Mouse (Mus musculus) heart, embryonic 14.5 days (tissue): ENCODE data around the gene Igsf9b. TPM values are rescaled to one million over a fixed set of nuclear protein-coding genes. Genes with fewer than 3 reads are reported as not detected.

Experiments used
- ATAC-seq: fragments of 200-750 bp; cut with Nextera tagmentation; 2 replicates; pipeline ENCODE4 v1.8.0; 2017; ENCODE audit warnings: low read depth, moderate TSS enrichment; ENCODE audit not compliant: insufficient number of reproducible peaks, insufficient read depth, low FRiP score
- H3K27ac ChIP-seq, 2 experiments: fragments of 200-500 bp in 1 of 2; fragments of 300-500 bp in 1 of 2; sonication (generic) in 1 of 2; replicated peaks in 1 of 2; 2 replicates each; pipeline ENCODE4 v1.5.1; 2012 to 2014; ENCODE audit warnings: low read depth in 2 of 2, low read length in 2 of 2, control low read depth in 1 of 2, mild to moderate bottlenecking in 1 of 2, mixed read lengths in 1 of 2; ENCODE audit not compliant: control insufficient read depth in 1 of 2, insufficient read depth in 1 of 2
- H3K27me3 ChIP-seq: fragments of 300-500 bp; sonication (generic); 2 replicates; pipeline ENCODE4 v1.6.1; 2014; ENCODE audit warnings: mild to moderate bottlenecking, low read length, control low read depth; ENCODE audit not compliant: control insufficient read depth, insufficient read depth
- H3K36me3 ChIP-seq: fragments of 300-500 bp; sonication (generic); 2 replicates; pipeline ENCODE4 v1.6.1; 2014; ENCODE audit warnings: mild to moderate bottlenecking, control low read depth, low read length, mixed read lengths; ENCODE audit not compliant: control insufficient read depth, insufficient read depth
- H3K4me1 ChIP-seq, 2 experiments: fragments of 200-500 bp in 1 of 2; fragments of 300-500 bp in 1 of 2; sonication (generic) in 1 of 2; 2 replicates each; pipeline ENCODE4 v1.6.1; 2012 to 2014; ENCODE audit warnings: low read length in 2 of 2, control low read depth in 1 of 2, mixed read lengths in 1 of 2; ENCODE audit not compliant: control insufficient read depth in 2 of 2, insufficient read depth in 2 of 2
- H3K4me2 ChIP-seq: fragments of 300-500 bp; sonication (generic); 2 replicates; pipeline ENCODE4 v1.6.1; 2014; ENCODE audit warnings: mild to moderate bottlenecking, low read length
- H3K4me3 ChIP-seq, 2 experiments: fragments of 200-500 bp in 1 of 2; fragments of 300-500 bp in 1 of 2; sonication (generic) in 1 of 2; 2 replicates each; pipeline ENCODE4 v1.5.1; 2012 to 2014; ENCODE audit warnings: low read length in 2 of 2, mild to moderate bottlenecking in 2 of 2, control low read depth in 1 of 2, low read depth in 1 of 2, moderate library complexity in 1 of 2; ENCODE audit not compliant: control insufficient read depth in 1 of 2, insufficient read depth in 1 of 2
- H3K9ac ChIP-seq: fragments of 300-500 bp; sonication (generic); 2 replicates; pipeline ENCODE4 v1.6.1; 2014; ENCODE audit warnings: mild to moderate bottlenecking, low read length
- H3K9me3 ChIP-seq: fragments of 300-500 bp; sonication (generic); 2 replicates; pipeline ENCODE4 v1.6.1; 2016; ENCODE audit warnings: low read length, control low read depth; ENCODE audit not compliant: control insufficient read depth
- WGBS: fragments of 180-500 bp; shearing (Covaris S2); extraction: QIAGEN DNeasy Blood & Tissue Kit; methylation state at CpG from one replicate; pipeline ENCODE4 v1.1.7; 2014; 5-methylcytosine and 5-hydroxymethylcytosine counted together
- polyA plus RNA-seq: library from polyadenylated mRNA; unstranded; fragments of >200 nt; fragmentation: Nextera tagmentation; extraction: Ambion mirVana; gene quantifications from 2 replicates; pipeline ENCODE4 v1.2.1, GENCODE M21; 2014

Gene Igsf9b
- polyA plus RNA-seq, 1 experiment from 2014 or later = 4.2 TPM

DNA sequence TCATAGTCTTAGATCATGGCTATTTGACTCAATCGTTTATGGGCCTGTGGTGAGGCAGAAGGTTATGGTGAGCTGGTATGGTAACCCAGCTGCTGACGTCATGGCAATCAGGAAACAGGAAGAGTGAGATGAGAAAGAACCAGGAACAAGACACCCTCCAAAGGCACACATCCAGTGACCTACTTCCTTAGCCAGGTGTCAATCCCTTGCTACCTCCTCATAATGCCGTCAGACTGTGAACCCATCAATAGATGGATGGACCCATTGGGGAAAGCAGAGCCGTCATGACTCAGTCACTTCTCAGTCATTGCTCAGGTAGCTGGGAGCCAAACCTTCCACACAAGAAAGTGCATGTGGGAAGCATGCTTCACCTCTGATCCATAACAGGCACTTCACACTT is 30.5 kb upstream of the Igsf9b start:
- Histone ChIP-seq H3K9ac (no peak overlapping the region), H3K36me3 (no peaks in the 10 kb centered on the region), H3K4me3 (no peak overlapping the region), H3K4me2 (no peak overlapping the region), H3K27me3 (no peaks in the 10 kb centered on the region), H3K9me3 (no peaks in the 10 kb centered on the region), H3K27ac (no peak overlapping the region), H3K4me1 (no peaks in the 10 kb centered on the region; a peak in 1 of 4 replicates)
- no peak for ATAC-seq
- WGBS = 69% methylated on average over 4 of the region's 4 CpGs

DNA sequence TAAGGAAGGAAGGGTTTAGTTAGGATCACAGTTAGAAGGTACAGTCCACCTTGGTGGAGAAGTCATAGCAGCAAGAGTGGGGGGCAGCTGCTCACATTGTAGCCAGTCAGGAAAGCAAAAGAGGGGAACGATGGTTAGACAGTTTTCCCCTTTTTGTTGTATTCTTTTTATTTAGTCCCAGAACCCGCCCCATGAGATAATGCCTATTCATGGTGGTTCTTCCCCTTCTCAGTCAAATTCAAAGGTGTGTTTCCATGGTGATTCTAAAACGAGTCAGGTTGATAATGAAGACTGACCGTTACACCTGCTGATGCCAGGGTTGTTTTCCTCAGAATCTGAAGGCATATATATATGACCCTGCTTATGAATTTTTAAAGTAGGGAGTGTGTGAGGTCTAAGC is 29.7 kb upstream of the Igsf9b start:
- no peak overlapping the region for H3K4me2 ChIP-seq
- no peak for ATAC-seq
- H3K4me3 ChIP-seq = no peak overlapping the region
- no peak overlapping the region for H3K9ac ChIP-seq
- 66% methylated on average over 4 of the region's 4 CpGs for WGBS
- H3K27ac ChIP-seq = no peak overlapping the region
- no peaks in the 10 kb centered on the region; a peak in 1 of 4 replicates for H3K4me1 ChIP-seq
- no peaks in the 10 kb centered on the region for H3K9me3 ChIP-seq
- H3K27me3 ChIP-seq = no peaks in the 10 kb centered on the region
- H3K36me3 ChIP-seq = no peaks in the 10 kb centered on the region

DNA sequence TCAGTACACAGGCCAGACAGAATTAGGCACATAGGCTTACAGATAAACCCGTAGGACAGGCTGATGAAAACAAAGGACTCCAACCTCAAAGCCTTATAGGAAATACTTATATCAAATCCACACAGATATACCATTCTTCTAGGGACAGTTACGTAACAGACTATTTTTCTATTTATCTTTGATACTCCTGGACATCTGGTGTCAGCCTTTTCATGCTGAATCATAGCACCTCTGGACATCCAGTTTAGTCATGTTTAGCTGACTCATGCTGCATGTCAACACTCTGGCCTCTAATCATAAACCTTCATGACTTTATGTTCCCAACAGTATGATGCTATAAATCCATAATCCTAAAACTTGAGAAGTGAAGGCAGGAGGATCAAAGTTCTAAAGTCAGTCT is 29.1 kb upstream of the Igsf9b start:
- Histone ChIP-seq H3K4me1 (no peaks in the 10 kb centered on the region; a peak in 1 of 4 replicates), H3K9ac (no peak overlapping the region), H3K27me3 (no peaks in the 10 kb centered on the region), H3K9me3 (no peaks in the 10 kb centered on the region), H3K4me2 (no peak overlapping the region), H3K27ac (no peak overlapping the region), H3K36me3 (no peaks in the 10 kb centered on the region), H3K4me3 (no peak overlapping the region)
- 83% methylated on average over 2 of the region's 2 CpGs for WGBS
- no peak for ATAC-seq

DNA sequence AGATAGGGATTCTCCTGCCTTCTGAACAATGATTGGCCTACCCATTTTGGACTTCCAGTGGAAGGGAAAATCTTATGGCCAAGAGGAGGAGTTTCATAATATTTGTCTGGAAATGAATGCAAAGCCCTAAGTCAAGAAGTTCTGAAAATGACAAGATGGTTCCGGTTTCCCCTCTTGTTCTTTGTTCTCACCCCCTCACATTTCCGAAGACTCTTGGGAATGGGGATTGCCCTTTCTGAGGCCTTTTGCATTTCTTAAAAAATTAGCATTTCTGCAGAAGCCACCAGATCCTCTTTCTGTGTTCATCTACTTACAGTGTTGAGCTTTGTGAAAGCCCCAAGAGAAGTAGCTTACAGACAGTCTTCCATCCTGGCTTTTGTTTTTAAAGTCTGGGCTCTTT is 27.1 kb upstream of the Igsf9b start:
- H3K36me3 ChIP-seq = no peaks in the 10 kb centered on the region
- H3K27me3 ChIP-seq = no peaks in the 10 kb centered on the region
- 83% methylated on average over 2 of the region's 2 CpGs for WGBS
- H3K4me1 ChIP-seq = no peaks in the 10 kb centered on the region
- no peak overlapping the region for H3K27ac ChIP-seq
- H3K4me3 ChIP-seq = no peak overlapping the region
- no peak for ATAC-seq
- H3K9me3 ChIP-seq = no peaks in the 10 kb centered on the region
- no peak overlapping the region for H3K4me2 ChIP-seq
- H3K9ac ChIP-seq = no peak overlapping the region

DNA sequence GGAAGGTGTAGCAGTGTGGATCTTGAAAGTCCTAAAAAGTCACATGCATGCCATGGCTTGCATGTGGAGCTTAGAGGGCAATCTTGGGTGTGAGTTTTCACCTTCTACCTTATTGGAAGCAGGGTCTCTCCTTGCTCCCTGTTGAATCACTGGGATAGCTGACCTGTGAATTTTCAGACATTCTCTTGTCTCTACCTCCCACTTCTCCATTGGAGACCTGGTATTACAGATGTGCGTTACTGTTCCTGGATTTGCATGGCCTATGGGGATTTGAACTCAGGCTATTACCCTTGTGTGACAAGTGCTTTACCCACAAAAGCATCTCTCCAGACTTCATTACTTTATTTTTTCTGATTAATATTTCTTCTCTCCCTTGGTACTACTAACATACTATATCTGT is 26.1 kb upstream of the Igsf9b start:
- Histone ChIP-seq H3K36me3 (no peaks in the 10 kb centered on the region), H3K9me3 (no peaks in the 10 kb centered on the region), H3K27ac (no peak overlapping the region), H3K4me1 (no peaks in the 10 kb centered on the region), H3K27me3 (no peaks in the 10 kb centered on the region), H3K9ac (no peak overlapping the region), H3K4me2 (no peak overlapping the region), H3K4me3 (no peak overlapping the region)
- ATAC-seq = no peak
- 100% methylated on average over 1 of the region's 1 CpGs for WGBS

DNA sequence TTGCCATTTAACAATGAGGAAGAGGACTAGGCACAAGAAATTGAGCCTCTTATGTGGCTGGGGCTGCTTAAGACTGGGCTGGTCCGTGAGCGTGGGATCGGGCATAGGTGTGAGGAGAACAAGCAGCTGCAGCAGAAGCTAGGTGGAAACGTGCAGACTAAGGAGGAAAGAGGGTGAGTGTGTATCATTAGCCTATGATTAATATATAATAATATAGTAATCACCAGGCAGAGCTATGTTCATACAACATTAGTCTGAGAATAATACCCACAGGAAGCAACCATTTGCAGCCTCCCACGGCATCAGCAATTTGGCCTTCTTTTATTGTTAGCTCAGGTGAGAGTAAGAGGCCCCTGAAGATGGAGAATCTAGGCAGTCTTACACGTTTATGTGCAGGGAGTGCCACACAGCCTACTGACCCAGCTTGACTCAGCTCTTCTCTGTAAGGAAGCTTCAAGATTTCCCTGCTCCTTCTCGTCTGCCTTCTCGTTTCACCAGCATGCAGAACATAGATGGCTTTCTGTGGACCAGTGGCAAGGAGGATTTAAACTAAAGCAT is 22.6 kb upstream of the Igsf9b start:
- Histone ChIP-seq H3K4me3 (no peak overlapping the region), H3K9ac (no peak overlapping the region), H3K36me3 (no peaks in the 10 kb centered on the region), H3K4me1 (no peaks in the 10 kb centered on the region), H3K4me2 (no peak overlapping the region), H3K27me3 (no peaks in the 10 kb centered on the region), H3K27ac (no peak overlapping the region), H3K9me3 (no peaks in the 10 kb centered on the region)
- ATAC-seq = no peak
- 70% methylated on average over 8 of the region's 8 CpGs for WGBS

DNA sequence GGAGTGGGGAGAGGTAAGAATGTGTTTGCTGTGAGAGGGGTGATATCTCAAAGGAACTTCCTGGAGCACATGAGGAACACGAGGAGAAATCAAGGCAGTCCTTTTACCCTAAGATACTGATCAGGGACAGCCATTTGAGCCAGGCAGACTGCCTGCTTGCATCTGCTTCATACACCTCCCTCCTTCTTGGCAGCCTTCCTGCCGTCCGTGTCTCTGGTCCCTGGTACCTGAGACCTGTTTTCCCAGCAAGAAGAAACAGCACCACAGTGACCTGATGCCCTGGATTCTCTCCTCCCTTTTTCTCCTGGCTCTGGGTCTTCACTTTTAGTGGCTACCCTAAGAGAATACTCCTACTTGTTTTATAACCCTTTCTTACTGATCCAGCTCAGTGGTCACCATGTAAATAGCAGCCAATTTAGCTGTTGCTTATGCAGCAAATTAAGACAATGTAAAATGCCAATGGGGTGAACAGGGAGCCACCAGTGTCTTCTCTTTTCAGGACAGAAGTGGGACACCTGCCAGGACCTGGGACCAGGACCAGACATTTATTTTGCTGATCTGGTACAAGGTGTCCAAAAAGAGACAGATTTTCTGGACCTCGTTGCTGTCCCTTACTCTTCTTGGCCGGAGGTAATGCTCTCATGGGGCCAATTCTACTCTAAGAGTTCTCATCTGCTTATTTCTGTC is 21.5 kb upstream of the Igsf9b start:
- no peak overlapping the region for H3K4me2 ChIP-seq
- H3K9me3 ChIP-seq = no peaks in the 10 kb centered on the region
- no peak overlapping the region for H3K27ac ChIP-seq
- H3K9ac ChIP-seq = no peak overlapping the region
- no peak for ATAC-seq
- H3K27me3 ChIP-seq = no peaks in the 10 kb centered on the region
- no peaks in the 10 kb centered on the region for H3K4me1 ChIP-seq
- 57% methylated on average over 5 of the region's 5 CpGs for WGBS
- H3K4me3 ChIP-seq = no peak overlapping the region
- no peaks in the 10 kb centered on the region for H3K36me3 ChIP-seq

DNA sequence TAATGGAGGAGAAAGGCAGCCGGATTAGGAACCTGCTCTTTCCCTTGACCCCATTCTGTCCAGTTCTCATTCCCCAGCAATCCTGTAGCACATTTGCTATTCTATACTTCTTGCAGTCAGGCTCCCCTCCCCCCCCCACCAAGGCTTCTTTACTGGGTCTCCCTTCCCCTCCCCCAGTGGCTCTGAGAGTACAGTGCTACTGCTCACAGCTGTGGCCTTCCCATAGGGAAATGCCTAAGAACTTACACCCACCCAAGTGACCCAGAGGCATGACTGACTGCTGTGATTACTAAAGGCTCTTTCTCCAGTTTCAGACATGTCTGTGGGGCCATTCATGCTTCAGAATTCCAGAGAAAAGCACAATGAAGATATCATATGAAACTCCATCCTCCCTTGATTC is 20.0 kb upstream of the Igsf9b start:
- no peak for ATAC-seq
- H3K4me2 ChIP-seq = no peak overlapping the region
- WGBS = 65% methylated on average over 1 of the region's 1 CpGs

More for the DNA sequence above, 20.0 kb upstream of the Igsf9b start:
- Histone ChIP-seq H3K27me3 (no peaks in the 10 kb centered on the region), H3K27ac (no peak overlapping the region), H3K4me1 (no peaks in the 10 kb centered on the region), H3K9ac (no peak overlapping the region), H3K4me3 (no peak overlapping the region), H3K9me3 (no peaks in the 10 kb centered on the region), H3K36me3 (no peaks in the 10 kb centered on the region)
